Mouse (Mus musculus): ENCODE results near the gene Srsf9.

DNA sequence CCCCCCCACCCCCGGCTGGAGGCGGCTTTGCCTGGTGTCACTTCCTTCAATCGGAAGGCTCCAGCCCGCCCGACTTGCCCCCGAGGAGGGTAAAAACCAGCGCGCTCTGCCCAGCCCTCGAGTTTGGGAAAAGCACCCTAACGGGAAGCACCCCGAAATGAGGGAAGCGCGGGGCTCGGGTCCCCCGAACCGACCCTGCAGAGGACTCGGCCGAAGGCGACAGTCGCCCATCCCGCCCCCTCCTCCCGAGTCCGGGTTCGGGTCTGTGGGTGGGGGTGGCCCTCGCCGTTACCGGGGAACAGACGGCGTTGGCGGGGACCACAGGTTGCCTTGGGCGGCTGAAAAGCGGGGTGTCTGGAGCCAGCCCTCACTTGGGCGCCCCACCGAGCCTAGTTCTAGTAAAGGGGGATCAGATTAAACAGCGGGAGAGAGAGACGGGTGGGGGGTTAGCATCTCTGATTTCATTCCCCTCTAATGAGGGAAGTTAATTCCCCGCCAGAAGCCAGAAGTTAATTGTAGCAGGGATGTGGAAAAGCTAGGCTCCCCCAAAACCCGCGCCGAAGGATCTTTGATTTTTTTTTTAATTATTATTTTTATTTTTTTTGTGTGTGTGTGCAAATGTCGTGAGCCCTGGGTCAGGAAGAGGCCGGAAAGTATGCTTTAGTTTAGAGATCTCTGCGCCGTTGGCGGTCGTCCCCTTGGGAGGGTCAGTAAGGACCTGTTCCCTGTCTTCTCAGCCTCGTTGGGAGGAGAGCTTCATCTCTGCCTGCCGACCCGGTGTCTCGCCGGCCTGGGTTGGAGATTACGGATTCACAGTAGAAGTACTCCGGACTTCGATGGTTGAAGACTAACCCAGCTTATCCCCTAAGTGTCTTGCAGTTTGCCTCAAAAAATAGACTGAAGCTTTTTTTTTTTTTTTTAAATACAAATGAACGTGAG is 902 bp downstream of the Srsf9 start:
- no peak for TF ChIP-seq CTCF (conservative IDR thresholded peaks at IDR 0.05; ENCODE audit: low read length)
- no peak for TF ChIP-seq POU5F1 (IDR thresholded peaks at IDR 0.05; ENCODE audit: borderline replicate concordance, low read length)
- no peak for TF ChIP-seq NANOG (IDR thresholded peaks at IDR 0.05; ENCODE audit: borderline replicate concordance, low read length)

All from E14TG2a.4 (cell line).